Mouse (Mus musculus) kidney, postnatal 10 days (tissue): ENCODE data around the gene Map4.

Source experiments
- DNase-seq: peaks from one replicate; pipeline ENCODE4 v3.0.0; 2021; ENCODE audit warnings: mixed read lengths

Map4 gene

GRCm38 (mm10) chr9:110002413-110002812, 71.2 kb downstream of the Map4 start:
- DNase-seq = no peak

- DNase-seq = peak; percentile 43
Observed at GRCm38 (mm10) chr9:110019224-110019623, 88.0 kb downstream of the Map4 start.

GRCm38 (mm10) chr9:110020405-110020804, 89.1 kb downstream of the Map4 start:
- DNase-seq = no peak

- DNase-seq = no peak
Observed at GRCm38 (mm10) chr9:110021463-110021862, 90.2 kb downstream of the Map4 start.

- no peak for DNase-seq
Observed at GRCm38 (mm10) chr9:110022151-110022550, 90.9 kb downstream of the Map4 start.

GRCm38 (mm10) chr9:110035091-110035490, 103.8 kb downstream of the Map4 start:
- DNase-seq = no peak

GRCm38 (mm10) chr9:110037895-110038294, 106.6 kb downstream of the Map4 start:
- no peak for DNase-seq

- DNase-seq = no peak
Observed at GRCm38 (mm10) chr9:110038485-110038884, 107.2 kb downstream of the Map4 start.

GRCm38 (mm10) chr9:110044373-110044772, 113.1 kb downstream of the Map4 start:
- DNase-seq = no peak

GRCm38 (mm10) chr9:110045763-110046377, 114.6 kb downstream of the Map4 start:
- no peak for DNase-seq

GRCm38 (mm10) chr9:110047260-110047659, 116.0 kb downstream of the Map4 start:
- DNase-seq = no peak

- DNase-seq = no peak
Observed at GRCm38 (mm10) chr9:110047857-110048256, 116.6 kb downstream of the Map4 start.

- DNase-seq = no peak
Observed at GRCm38 (mm10) chr9:110051184-110051583, 119.9 kb downstream of the Map4 start.

GRCm38 (mm10) chr9:110051869-110052661, 120.8 kb downstream of the Map4 start:
- DNase-seq = peak; percentile 29

- no peak for DNase-seq
Observed at GRCm38 (mm10) chr9:110052951-110053304, 121.7 kb downstream of the Map4 start.

- DNase-seq = no peak
Observed at GRCm38 (mm10) chr9:110053305-110054079, 122.2 kb downstream of the Map4 start.

- no peak for DNase-seq
Observed at GRCm38 (mm10) chr9:110054080-110054421, 122.8 kb downstream of the Map4 start.

- DNase-seq = no peak
Observed at GRCm38 (mm10) chr9:110054781-110055180, 123.5 kb downstream of the Map4 start.

GRCm38 (mm10) chr9:110057200-110057599, 125.9 kb downstream of the Map4 start:
- peak; percentile 18 for DNase-seq

- DNase-seq = no peak
Observed at GRCm38 (mm10) chr9:110060761-110061160, 129.5 kb downstream of the Map4 start.

GRCm38 (mm10) chr9:110062405-110062804, 131.1 kb downstream of the Map4 start:
- DNase-seq = no peak

- DNase-seq = no peak
Observed at GRCm38 (mm10) chr9:110062861-110063260, 131.6 kb downstream of the Map4 start.

- no peak for DNase-seq
Observed at GRCm38 (mm10) chr9:110064641-110065040, 133.4 kb downstream of the Map4 start.

- no peak for DNase-seq
Observed at GRCm38 (mm10) chr9:110068745-110069144, 137.5 kb downstream of the Map4 start.
